Mouse (Mus musculus) cerebellum, postnatal 25 days (tissue): ENCODE data around the gene Kdm8.

ENCODE experiments used
- DNase-seq, 2 experiments: peaks; one replicate each; pipeline ENCODE4 v3.0.0; 2021; ENCODE audit warnings: mixed read lengths in 2 of 2

Gene Kdm8

GRCm38 (mm10) chr7:125503374-125504092 is 59.1 kb downstream of the Kdm8 start:
- no peak for DNase-seq

- no peak for DNase-seq
Observed at GRCm38 (mm10) chr7:125504618-125505017, 60.1 kb downstream of the Kdm8 start.

GRCm38 (mm10) chr7:125505568-125505967 is 61.1 kb downstream of the Kdm8 start:
- no peak for DNase-seq

GRCm38 (mm10) chr7:125507279-125507678 is 62.8 kb downstream of the Kdm8 start:
- no peak for DNase-seq

- no peak for DNase-seq
Observed at GRCm38 (mm10) chr7:125511432-125511831, 67.0 kb downstream of the Kdm8 start.

GRCm38 (mm10) chr7:125511852-125512251 is 67.4 kb downstream of the Kdm8 start:
- DNase-seq = no peak
